Mouse (Mus musculus): ENCODE data around the gene Urm1. TPM values are rescaled to one million over a fixed set of nuclear protein-coding genes. Genes with fewer than 3 reads are reported as not detected.
"Not testable (repeated sequence)": the region's sequence is repeated elsewhere in the genome, so short reads cannot be mapped to it uniquely, and the experiment has no call there.

Gene Urm1
- total RNA-seq, 1 experiment from 2014 or later = 23.9 TPM

- ATAC-seq (replicated peaks; ENCODE audit: low read depth, poor library complexity, severe bottlenecking) = no peak
Measured at GRCm38 (mm10) chr2:29857341-29857740, 37.5 kb downstream of the Urm1 start.

GRCm38 (mm10) chr2:29857967-29858366, 38.1 kb downstream of the Urm1 start:
- no peak for ATAC-seq (replicated peaks; ENCODE audit: low read depth, poor library complexity, severe bottlenecking)

- peak; percentile 85 for ATAC-seq (replicated peaks; ENCODE audit: low read depth, poor library complexity, severe bottlenecking)
Measured at GRCm38 (mm10) chr2:29858748-29859473, 39.0 kb downstream of the Urm1 start.

GRCm38 (mm10) chr2:29865125-29865524, 45.2 kb downstream of the Urm1 start:
- no peak for ATAC-seq (replicated peaks; ENCODE audit: low read depth, poor library complexity, severe bottlenecking)

- ATAC-seq (replicated peaks; ENCODE audit: low read depth, poor library complexity, severe bottlenecking) = peak; percentile 80
Measured at GRCm38 (mm10) chr2:29868949-29869645, 49.2 kb downstream of the Urm1 start, which contains the start of gene Cercam. Gene Cercam (plus strand): TSS chr2:29869164.

GRCm38 (mm10) chr2:29869646-29870451, 50.0 kb downstream of the Urm1 start:
- ATAC-seq (replicated peaks; ENCODE audit: low read depth, poor library complexity, severe bottlenecking) = peak; percentile 85

GRCm38 (mm10) chr2:29872581-29873295, 52.9 kb downstream of the Urm1 start:
- no peak for ATAC-seq (replicated peaks; ENCODE audit: low read depth, poor library complexity, severe bottlenecking)

- ATAC-seq (replicated peaks; ENCODE audit: low read depth, poor library complexity, severe bottlenecking) = no peak
Measured at GRCm38 (mm10) chr2:29873801-29874200, 53.9 kb downstream of the Urm1 start.

- no peak for ATAC-seq (replicated peaks; ENCODE audit: low read depth, poor library complexity, severe bottlenecking)
Measured at GRCm38 (mm10) chr2:29878061-29878460, 58.2 kb downstream of the Urm1 start.

GRCm38 (mm10) chr2:29879191-29879590, 59.3 kb downstream of the Urm1 start:
- ATAC-seq (replicated peaks; ENCODE audit: low read depth, poor library complexity, severe bottlenecking) = no peak

- no peak for ATAC-seq (replicated peaks; ENCODE audit: low read depth, poor library complexity, severe bottlenecking)
Measured at GRCm38 (mm10) chr2:29879964-29880830, 60.3 kb downstream of the Urm1 start.

GRCm38 (mm10) chr2:29886659-29887292, 66.9 kb downstream of the Urm1 start:
- not testable (repeated sequence) for ATAC-seq (replicated peaks; ENCODE audit: low read depth, poor library complexity, severe bottlenecking)

- ATAC-seq (replicated peaks; ENCODE audit: low read depth, poor library complexity, severe bottlenecking) = peak; percentile 86
Measured at GRCm38 (mm10) chr2:29889066-29889944, 69.4 kb downstream of the Urm1 start, which contains the start of gene Odf2. Gene Odf2 (plus strand): TSS chr2:29889221.

- peak; percentile 74 for ATAC-seq (replicated peaks; ENCODE audit: low read depth, poor library complexity, severe bottlenecking)
Measured at GRCm38 (mm10) chr2:29889991-29890833, 70.3 kb downstream of the Urm1 start.

GRCm38 (mm10) chr2:29891773-29892172, 71.9 kb downstream of the Urm1 start:
- ATAC-seq (replicated peaks; ENCODE audit: low read depth, poor library complexity, severe bottlenecking) = no peak

Measured in common myeloid progenitor, adult 5-6 weeks (primary cell).